Mouse (Mus musculus) lung, embryonic 14.5 days (tissue): ENCODE data around the gene Abca6. TPM values are rescaled to one million over a fixed set of nuclear protein-coding genes. Genes with fewer than 3 reads are reported as not detected.

ENCODE experiments used
- ATAC-seq: fragments of 200-750 bp; cut with Nextera tagmentation; 2 replicates; pipeline ENCODE4 v1.8.0; 2017; ENCODE audit warnings: mild to moderate bottlenecking, moderate TSS enrichment, moderate library complexity; ENCODE audit not compliant: insufficient read depth
- DNase-seq: peaks from one replicate; pipeline ENCODE4 v3.0.0-alpha.2; 2015
- H3K27ac ChIP-seq: fragments of 300-500 bp; sonication (generic); 2 replicates; pipeline ENCODE4 v1.5.1; 2014; ENCODE audit warnings: low read depth, mild to moderate bottlenecking, moderate library complexity
- H3K27me3 ChIP-seq: fragments of 300-500 bp; sonication (generic); 2 replicates; pipeline ENCODE4 v1.6.1; 2014; ENCODE audit warnings: low read length, control low read depth; ENCODE audit not compliant: insufficient read depth
- H3K36me3 ChIP-seq: fragments of 300-500 bp; sonication (generic); 2 replicates; pipeline ENCODE4 v1.6.1; 2014; ENCODE audit warnings: control low read depth; ENCODE audit not compliant: insufficient read depth
- H3K4me1 ChIP-seq: fragments of 300-500 bp; sonication (generic); 2 replicates; pipeline ENCODE4 v1.6.1; 2014; ENCODE audit warnings: antibody characterized with exemption, control low read depth; ENCODE audit not compliant: insufficient read depth
- H3K4me2 ChIP-seq: fragments of 300-500 bp; sonication (generic); 2 replicates; pipeline ENCODE4 v1.6.1; 2014; ENCODE audit warnings: mild to moderate bottlenecking
- H3K4me3 ChIP-seq: fragments of 300-500 bp; sonication (generic); 2 replicates; pipeline ENCODE4 v1.5.1; 2014; ENCODE audit warnings: low read depth, low read length
- H3K9ac ChIP-seq: fragments of 300-500 bp; sonication (generic); 2 replicates; pipeline ENCODE4 v1.6.1; 2014
- H3K9me3 ChIP-seq: fragments of 300-500 bp; sonication (generic); 2 replicates; pipeline ENCODE4 v1.6.1; 2016; ENCODE audit warnings: low read depth, low read length, control low read depth
- CTCF ChIP-seq: IDR thresholded peaks from 2 replicates; pipeline ENCODE4 v1.5.1; 2016; ENCODE audit warnings: antibody characterized with exemption, low read depth
- WGBS: fragments of 180-500 bp; shearing (Covaris S2); extraction: QIAGEN DNeasy Blood & Tissue Kit; methylation state at CpG from one replicate; pipeline ENCODE4 v1.1.7; 2014; 5-methylcytosine and 5-hydroxymethylcytosine counted together
- polyA plus RNA-seq: library from polyadenylated mRNA; unstranded; fragments of >200 nt; fragmentation: Nextera tagmentation; extraction: Ambion mirVana; gene quantifications from 2 replicates; pipeline ENCODE4 v1.2.1, GENCODE M21; 2014

Gene Abca6
- polyA plus RNA-seq, 1 experiment from 2014 or later: 2.2 TPM

- 69% methylated on average over 4 of the region's 4 CpGs for WGBS
- no peaks in the 10 kb centered on the region for H3K4me1 ChIP-seq
These were observed 6.3 kb upstream of the Abca6 start for GRCm38 (mm10) chr11:110257911-110258310.

GRCm38 (mm10) chr11:110257061-110257460 is 5.5 kb upstream of the Abca6 start:
- Histone ChIP-seq H3K4me1 (no peaks in the 10 kb centered on the region), H3K9ac (no peak overlapping the region), H3K36me3 (no peaks in the 10 kb centered on the region), H3K4me3 (no peak overlapping the region), H3K27me3 (no peaks in the 10 kb centered on the region), H3K4me2 (no peak overlapping the region), H3K9me3 (0 out of 2 replicates have a peak, but pooled peaks cover 4% of the 10 kb centered on the region), H3K27ac (no peak overlapping the region)
- TF ChIP-seq CTCF: no peak
- ATAC-seq (no peak), DNase-seq (no peak)
- WGBS: 86% methylated on average over 4 of the region's 4 CpGs

More at GRCm38 (mm10) chr11:110257911-110258310, 6.3 kb upstream of the Abca6 start:
- no peak for DNase-seq
- Histone ChIP-seq H3K27me3 (no peaks in the 10 kb centered on the region), H3K27ac (no peak overlapping the region), H3K4me3 (no peak overlapping the region), H3K9ac (no peak overlapping the region), H3K36me3 (no peaks in the 10 kb centered on the region), H3K4me2 (no peak overlapping the region), H3K9me3 (0 out of 2 replicates have a peak, but pooled peaks cover 4% of the 10 kb centered on the region)
- no peak for ATAC-seq
- no peak for TF ChIP-seq CTCF

GRCm38 (mm10) chr11:110252256-110252655 is 680 bp upstream of the Abca6 start:
- TF ChIP-seq CTCF: no peak
- DNase-seq: peak; percentile 7
- ATAC-seq: no peak
- Histone ChIP-seq H3K9ac (no peak overlapping the region), H3K4me2 (no peak overlapping the region), H3K4me3 (no peak overlapping the region), H3K4me1 (no peaks in the 10 kb centered on the region), H3K9me3 (no peaks in the 10 kb centered on the region), H3K27ac (no peak overlapping the region), H3K27me3 (no peaks in the 10 kb centered on the region), H3K36me3 (no peaks in the 10 kb centered on the region)
- 37% methylated on average over 3 of the region's 3 CpGs for WGBS

GRCm38 (mm10) chr11:110244730-110245129 is 6.8 kb downstream of the Abca6 start:
- H3K9me3 ChIP-seq: no peaks in the 10 kb centered on the region
- no peaks in the 10 kb centered on the region for H3K4me1 ChIP-seq
- H3K4me3 ChIP-seq: no peak overlapping the region
- no peaks in the 10 kb centered on the region for H3K36me3 ChIP-seq
- 83% methylated on average over 10 of the region's 10 CpGs for WGBS
- no peak overlapping the region for H3K27ac ChIP-seq
- H3K9ac ChIP-seq: no peak overlapping the region
- no peak for TF ChIP-seq CTCF
- H3K4me2 ChIP-seq: no peak overlapping the region
- H3K27me3 ChIP-seq: no peaks in the 10 kb centered on the region
- DNase-seq (no peak), ATAC-seq (no peak)

GRCm38 (mm10) chr11:110237466-110237865 is 14.1 kb downstream of the Abca6 start:
- 76% methylated on average over 2 of the region's 2 CpGs for WGBS
- no peaks in the 10 kb centered on the region for H3K36me3 ChIP-seq
- H3K27ac ChIP-seq: no peak overlapping the region
- DNase-seq (no peak), ATAC-seq (no peak)
- H3K9me3 ChIP-seq: no peaks in the 10 kb centered on the region
- H3K27me3 ChIP-seq: no peaks in the 10 kb centered on the region
- no peak overlapping the region for H3K4me2 ChIP-seq
- no peak overlapping the region for H3K9ac ChIP-seq
- TF ChIP-seq CTCF: no peak
- H3K4me1 ChIP-seq: no peaks in the 10 kb centered on the region
- H3K4me3 ChIP-seq: no peak overlapping the region

GRCm38 (mm10) chr11:110232975-110233374 is 18.6 kb downstream of the Abca6 start:
- Histone ChIP-seq H3K4me3 (no peak overlapping the region), H3K4me2 (no peak overlapping the region), H3K4me1 (no peaks in the 10 kb centered on the region), H3K36me3 (no peaks in the 10 kb centered on the region), H3K27me3 (no peaks in the 10 kb centered on the region), H3K27ac (no peak overlapping the region), H3K9me3 (no peaks in the 10 kb centered on the region), H3K9ac (no peak overlapping the region)
- ATAC-seq (no peak), DNase-seq (no peak)
- no peak for TF ChIP-seq CTCF

GRCm38 (mm10) chr11:110217118-110217517 is 34.5 kb downstream of the Abca6 start:
- no peaks in the 10 kb centered on the region for H3K9me3 ChIP-seq
- no peak overlapping the region for H3K9ac ChIP-seq
- no peaks in the 10 kb centered on the region for H3K4me1 ChIP-seq
- H3K36me3 ChIP-seq: no peaks in the 10 kb centered on the region
- TF ChIP-seq CTCF: no peak
- H3K27me3 ChIP-seq: no peaks in the 10 kb centered on the region
- peak overlapping the region; percentile 56; the same call in 1 of the 2 replicates for H3K27ac ChIP-seq
- H3K4me2 ChIP-seq: no peak overlapping the region
- no peak overlapping the region for H3K4me3 ChIP-seq
- DNase-seq (peak; percentile 80), ATAC-seq (peak; percentile 74; the same call in 1 of the 2 replicates)

- no peak for TF ChIP-seq CTCF
- no peak overlapping the region for H3K27ac ChIP-seq
- H3K4me2 ChIP-seq: no peak overlapping the region
- DNase-seq (peak; percentile 85), ATAC-seq (peak; percentile 88)
- WGBS: 44% methylated on average over 5 of the region's 5 CpGs
- H3K9me3 ChIP-seq: no peaks in the 10 kb centered on the region
- no peaks in the 10 kb centered on the region for H3K27me3 ChIP-seq
- H3K4me1 ChIP-seq: no peaks in the 10 kb centered on the region
- H3K9ac ChIP-seq: no peak overlapping the region
- H3K4me3 ChIP-seq: no peak overlapping the region
- no peaks in the 10 kb centered on the region for H3K36me3 ChIP-seq
These were observed 47.6 kb downstream of the Abca6 start for GRCm38 (mm10) chr11:110203930-110204329.
